Mouse (Mus musculus): ENCODE results near the gene Sptan1. TPM values are rescaled to one million over a fixed set of nuclear protein-coding genes. Genes with fewer than 3 reads are reported as not detected.

Gene Sptan1
- polyA plus RNA-seq, 1 experiment: 167 TPM

DNA sequence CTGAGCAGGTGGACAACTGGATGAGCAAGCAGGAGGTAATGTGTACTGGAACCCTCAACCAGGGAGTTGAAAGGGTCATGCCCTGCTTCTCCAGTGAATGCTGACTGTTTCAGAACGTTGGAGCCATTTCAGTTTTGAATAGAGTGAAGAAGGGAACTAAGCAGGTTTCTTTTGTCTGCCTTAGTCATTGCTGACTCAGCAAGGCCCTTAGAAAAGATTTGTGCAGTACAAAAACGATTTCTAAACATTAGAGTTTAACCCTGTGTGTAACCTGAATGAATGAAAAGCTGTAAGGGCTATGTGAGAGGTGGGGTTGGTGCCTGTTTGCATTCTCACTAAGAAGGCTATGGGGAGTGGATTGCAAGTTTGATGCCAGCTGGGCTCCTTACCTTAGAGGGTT is 26.6 kb downstream of the Sptan1 start:
- Histone ChIP-seq H3K4me2 (ENCODE audit: low read depth) (no peak overlapping the region), H3K4me3 (no peak overlapping the region), H3K27me3 (ENCODE audit: control insufficient read depth, insufficient read depth, insufficient read length) (no peaks in the 10 kb centered on the region), H3K79me2 (ENCODE audit: control insufficient read depth, insufficient read depth) (no peaks in the 10 kb centered on the region), H3ac (ENCODE audit: control insufficient read depth, insufficient read length) (no peak overlapping the region), H3K36me3 (ENCODE audit: control insufficient read depth, insufficient read depth) (peaks cover 91% of the 10 kb centered on the region)
- TF ChIP-seq MYOD1 (IDR thresholded peaks at IDR 0.05; ENCODE audit: control insufficient read depth in 1 of 3, insufficient read length in 2 of 3, low read depth in 2 of 3) (no peak), SRF (IDR thresholded peaks at IDR 0.05; ENCODE audit: control insufficient read depth, insufficient read length, low read depth) (no peak), TCF3 (IDR thresholded peaks at IDR 0.05; ENCODE audit: insufficient read length, low read depth) (no peak), TCF12 (IDR thresholded peaks at IDR 0.05; ENCODE audit: insufficient read depth, poor library complexity, severe bottlenecking) (no peak), POLR2AphosphoS2 (IDR thresholded peaks at IDR 0.05; ENCODE audit: insufficient read length, low read depth) (no peak), REST (IDR thresholded peaks at IDR 0.05; ENCODE audit: insufficient read depth, insufficient read length) (no peak), POLR2A (IDR thresholded peaks at IDR 0.05; ENCODE audit: insufficient read length, low read depth) (no peak), USF1 (IDR thresholded peaks at IDR 0.05; ENCODE audit: low read depth) (no peak), E2F4 (IDR thresholded peaks at IDR 0.05; ENCODE audit: insufficient read depth) (no peak)

DNA sequence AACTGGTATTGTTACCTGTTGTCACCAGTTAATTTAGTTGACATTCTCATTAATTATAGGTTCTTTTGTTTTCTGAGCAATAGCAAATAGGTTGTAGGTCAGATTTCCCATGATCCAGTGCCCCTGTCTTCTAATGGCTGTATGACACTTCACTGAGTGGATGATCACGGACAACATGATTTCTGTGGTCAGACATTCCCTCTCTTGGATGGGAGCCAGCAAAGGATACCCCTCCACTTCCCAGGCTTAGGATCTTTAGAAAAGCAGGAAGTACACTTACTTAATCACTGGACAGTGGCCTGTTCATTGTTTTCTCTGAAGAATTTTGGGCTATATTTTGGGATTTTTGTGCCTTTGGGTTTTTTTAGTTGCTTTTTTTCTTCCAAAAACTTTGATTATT is 43.7 kb downstream of the Sptan1 start:
- Histone ChIP-seq H3K4me3 (no peak overlapping the region), H3K27me3 (ENCODE audit: control insufficient read depth, insufficient read depth, insufficient read length) (no peaks in the 10 kb centered on the region), H3K4me2 (ENCODE audit: low read depth) (no peak overlapping the region), H3K36me3 (ENCODE audit: control insufficient read depth, insufficient read depth) (peaks cover 95% of the 10 kb centered on the region), H3ac (ENCODE audit: control insufficient read depth, insufficient read length) (no peak overlapping the region), H3K79me2 (ENCODE audit: control insufficient read depth, insufficient read depth) (no peaks in the 10 kb centered on the region)
- TF ChIP-seq POLR2A (IDR thresholded peaks at IDR 0.05; ENCODE audit: insufficient read length, low read depth): no peak
- TF ChIP-seq MYOG (IDR thresholded peaks at IDR 0.05; ENCODE audit: control insufficient read depth in 1 of 3, insufficient read depth in 1 of 3, insufficient read length in 2 of 3, low read depth in 2 of 3): no peak
- no peak for TF ChIP-seq POLR2AphosphoS2 (IDR thresholded peaks at IDR 0.05; ENCODE audit: insufficient read length, low read depth)
- no peak for TF ChIP-seq CEBPB (IDR thresholded peaks at IDR 0.05; ENCODE audit: insufficient read depth, poor library complexity, severe bottlenecking)
- no peak for TF ChIP-seq TCF3 (IDR thresholded peaks at IDR 0.05; ENCODE audit: insufficient read length, low read depth)
- TF ChIP-seq E2F4 (IDR thresholded peaks at IDR 0.05; ENCODE audit: insufficient read depth): no peak
- no peak for TF ChIP-seq USF1 (IDR thresholded peaks at IDR 0.05; ENCODE audit: low read depth)
- no peak for TF ChIP-seq TCF12 (IDR thresholded peaks at IDR 0.05; ENCODE audit: insufficient read depth, poor library complexity, severe bottlenecking)
- no peak for TF ChIP-seq MYOD1 (IDR thresholded peaks at IDR 0.05; ENCODE audit: control insufficient read depth in 1 of 3, insufficient read length in 2 of 3, low read depth in 2 of 3)
- TF ChIP-seq REST (IDR thresholded peaks at IDR 0.05; ENCODE audit: insufficient read depth, insufficient read length): no peak
- no peak for TF ChIP-seq SRF (IDR thresholded peaks at IDR 0.05; ENCODE audit: control insufficient read depth, insufficient read length, low read depth)
- TF ChIP-seq MAX (IDR thresholded peaks at IDR 0.05; ENCODE audit: low read depth): no peak

DNA sequence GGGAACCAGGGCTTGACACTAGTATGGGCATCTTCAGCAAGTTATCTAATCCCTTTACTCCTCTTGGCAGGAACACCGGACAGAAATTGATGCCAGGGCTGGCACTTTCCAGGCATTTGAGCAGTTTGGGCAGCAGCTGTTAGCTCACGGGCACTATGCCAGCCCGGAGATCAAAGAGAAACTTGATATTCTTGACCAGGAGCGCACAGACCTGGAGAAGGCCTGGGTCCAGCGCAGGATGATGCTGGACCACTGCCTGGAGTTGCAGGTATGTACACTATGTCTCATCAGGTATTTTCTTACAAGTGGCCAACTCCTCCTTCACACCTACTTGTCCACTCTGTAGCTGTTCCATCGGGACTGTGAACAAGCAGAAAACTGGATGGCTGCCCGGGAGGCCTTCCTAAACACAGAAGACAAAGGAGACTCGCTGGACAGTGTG is 45.5 kb downstream of the Sptan1 start:
- Histone ChIP-seq H3K79me2 (ENCODE audit: control insufficient read depth, insufficient read depth) (no peaks in the 10 kb centered on the region), H3K27me3 (ENCODE audit: control insufficient read depth, insufficient read depth, insufficient read length) (no peaks in the 10 kb centered on the region), H3K4me2 (ENCODE audit: low read depth) (no peak overlapping the region), H3K36me3 (ENCODE audit: control insufficient read depth, insufficient read depth) (peaks cover 99% of the 10 kb centered on the region), H3K4me3 (no peak overlapping the region), H3ac (ENCODE audit: control insufficient read depth, insufficient read length) (no peak overlapping the region)
- TF ChIP-seq USF1 (IDR thresholded peaks at IDR 0.05; ENCODE audit: low read depth) (no peak), MYOD1 (IDR thresholded peaks at IDR 0.05; ENCODE audit: control insufficient read depth in 1 of 3, insufficient read length in 2 of 3, low read depth in 2 of 3) (peak in 1 of 3 experiments; percentile 23), REST (IDR thresholded peaks at IDR 0.05; ENCODE audit: insufficient read depth, insufficient read length) (no peak), MYOG (IDR thresholded peaks at IDR 0.05; ENCODE audit: control insufficient read depth in 1 of 3, insufficient read depth in 1 of 3, insufficient read length in 2 of 3, low read depth in 2 of 3) (peak in 1 of 3 experiments; percentile 29)

DNA sequence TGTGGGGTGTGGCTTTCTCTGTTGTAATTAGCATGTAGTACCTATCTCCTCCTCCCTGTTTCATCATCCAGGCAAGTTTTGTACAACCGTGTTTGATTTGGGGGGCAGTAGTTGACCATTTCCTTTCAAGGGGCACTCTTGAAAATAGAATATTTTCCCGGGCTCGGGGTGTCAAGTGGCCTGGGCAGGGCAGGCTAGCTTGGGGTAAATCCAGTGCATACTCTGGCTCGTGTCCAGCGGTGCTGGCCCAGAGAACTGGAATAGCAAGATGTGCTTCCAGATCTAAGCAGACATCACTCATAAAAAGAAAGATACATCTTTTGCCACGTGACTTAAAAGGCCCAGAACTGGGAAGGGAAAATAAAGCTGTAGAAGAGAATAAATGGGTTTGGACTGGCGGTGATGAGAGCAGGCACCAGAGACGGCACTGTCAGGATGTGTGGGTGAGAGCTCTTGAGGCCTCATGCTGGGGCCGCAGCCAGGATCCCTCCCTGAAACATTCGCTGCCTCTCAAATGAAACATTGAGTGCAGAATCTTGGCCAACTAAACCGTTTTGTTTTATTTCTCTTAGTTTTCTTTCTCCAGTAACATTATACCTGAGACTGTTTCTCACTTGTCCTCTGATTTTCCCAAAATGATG is 49.1 kb downstream of the Sptan1 start:
- TF ChIP-seq MYOD1 (IDR thresholded peaks at IDR 0.05; ENCODE audit: control insufficient read depth in 1 of 3, insufficient read length in 2 of 3, low read depth in 2 of 3): no peak
- TF ChIP-seq MYOG (IDR thresholded peaks at IDR 0.05; ENCODE audit: control insufficient read depth in 1 of 3, insufficient read depth in 1 of 3, insufficient read length in 2 of 3, low read depth in 2 of 3): no peak
- no peak for TF ChIP-seq USF1 (IDR thresholded peaks at IDR 0.05; ENCODE audit: low read depth)
- TF ChIP-seq SRF (IDR thresholded peaks at IDR 0.05; ENCODE audit: control insufficient read depth, insufficient read length, low read depth): no peak
- TF ChIP-seq E2F4 (IDR thresholded peaks at IDR 0.05; ENCODE audit: insufficient read depth): no peak
- TF ChIP-seq TCF3 (IDR thresholded peaks at IDR 0.05; ENCODE audit: insufficient read length, low read depth): no peak
- Histone ChIP-seq H3K36me3 (ENCODE audit: control insufficient read depth, insufficient read depth) (peaks cover 94% of the 10 kb centered on the region), H3K27me3 (ENCODE audit: control insufficient read depth, insufficient read depth, insufficient read length) (no peaks in the 10 kb centered on the region), H3ac (ENCODE audit: control insufficient read depth, insufficient read length) (no peak overlapping the region), H3K4me2 (ENCODE audit: low read depth) (no peak overlapping the region), H3K4me3 (no peak overlapping the region), H3K79me2 (ENCODE audit: control insufficient read depth, insufficient read depth) (no peaks in the 10 kb centered on the region)

DNA sequence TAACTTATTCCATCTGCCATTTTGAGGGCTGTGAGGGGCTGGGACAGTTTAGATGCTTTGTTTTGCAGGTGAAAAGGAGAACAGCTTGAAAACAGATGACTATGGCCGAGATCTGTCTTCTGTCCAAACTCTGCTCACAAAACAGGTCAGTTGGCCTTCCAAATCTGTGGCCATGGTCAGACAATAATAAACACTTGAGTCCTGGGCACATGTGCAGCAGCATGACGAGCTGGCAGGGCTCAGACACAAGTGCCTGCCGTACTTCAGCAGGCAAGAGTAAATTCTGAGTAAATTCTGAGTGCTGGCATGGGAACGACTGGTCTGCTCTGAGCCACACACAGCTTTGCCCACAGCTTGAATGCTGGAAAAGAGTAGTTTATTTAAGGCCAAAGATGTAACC is 60.1 kb downstream of the Sptan1 start:
- TF ChIP-seq MAX (IDR thresholded peaks at IDR 0.05; ENCODE audit: low read depth) (no peak), REST (IDR thresholded peaks at IDR 0.05; ENCODE audit: insufficient read depth, insufficient read length) (no peak), POLR2A (IDR thresholded peaks at IDR 0.05; ENCODE audit: insufficient read length, low read depth) (no peak), CEBPB (IDR thresholded peaks at IDR 0.05; ENCODE audit: insufficient read depth, poor library complexity, severe bottlenecking) (no peak), TCF3 (IDR thresholded peaks at IDR 0.05; ENCODE audit: insufficient read length, low read depth) (no peak), MYOG (IDR thresholded peaks at IDR 0.05; ENCODE audit: control insufficient read depth in 1 of 3, insufficient read depth in 1 of 3, insufficient read length in 2 of 3, low read depth in 2 of 3) (no peak), USF1 (IDR thresholded peaks at IDR 0.05; ENCODE audit: low read depth) (no peak), SRF (IDR thresholded peaks at IDR 0.05; ENCODE audit: control insufficient read depth, insufficient read length, low read depth) (no peak), POLR2AphosphoS2 (IDR thresholded peaks at IDR 0.05; ENCODE audit: insufficient read length, low read depth) (no peak), MYOD1 (IDR thresholded peaks at IDR 0.05; ENCODE audit: control insufficient read depth in 1 of 3, insufficient read length in 2 of 3, low read depth in 2 of 3) (no peak), E2F4 (IDR thresholded peaks at IDR 0.05; ENCODE audit: insufficient read depth) (no peak), TCF12 (IDR thresholded peaks at IDR 0.05; ENCODE audit: insufficient read depth, poor library complexity, severe bottlenecking) (no peak)

More for the DNA sequence above, 60.1 kb downstream of the Sptan1 start:
- H3K79me2 ChIP-seq (ENCODE audit: control insufficient read depth, insufficient read depth): no peaks in the 10 kb centered on the region
- no peak overlapping the region for H3ac ChIP-seq (ENCODE audit: control insufficient read depth, insufficient read length)
- peaks cover 90% of the 10 kb centered on the region for H3K36me3 ChIP-seq (ENCODE audit: control insufficient read depth, insufficient read depth)
- H3K4me3 ChIP-seq: no peak overlapping the region
- H3K27me3 ChIP-seq (ENCODE audit: control insufficient read depth, insufficient read depth, insufficient read length): no peaks in the 10 kb centered on the region
- no peak overlapping the region for H3K4me2 ChIP-seq (ENCODE audit: low read depth)
